Mouse (Mus musculus): ENCODE measurements around the gene Frmd5.

The Frmd5 gene

GRCm38 (mm10) chr2:121761861-121762260 lies 45.0 kb downstream of the Frmd5 start:
- no peak for DNase-seq (ENCODE audit: low spot score in 2 of 2)

- DNase-seq (ENCODE audit: low spot score in 2 of 2): no peak
These were observed 45.5 kb downstream of the Frmd5 start for GRCm38 (mm10) chr2:121761281-121761795.

GRCm38 (mm10) chr2:121760646-121761045 lies 46.2 kb downstream of the Frmd5 start:
- no peak for DNase-seq (ENCODE audit: low spot score in 2 of 2)

GRCm38 (mm10) chr2:121758258-121758657 lies 48.6 kb downstream of the Frmd5 start:
- no peak for DNase-seq (ENCODE audit: low spot score in 2 of 2)

GRCm38 (mm10) chr2:121756336-121756735 lies 50.6 kb downstream of the Frmd5 start:
- no peak for DNase-seq (ENCODE audit: low spot score in 2 of 2)

- no peak for DNase-seq (ENCODE audit: low spot score in 2 of 2)
These were observed 51.8 kb downstream of the Frmd5 start for GRCm38 (mm10) chr2:121755056-121755455.

GRCm38 (mm10) chr2:121750121-121750520 lies 56.8 kb downstream of the Frmd5 start:
- DNase-seq (ENCODE audit: low spot score in 2 of 2): peak in 1 of 2 experiments; percentile 44

- no peak for DNase-seq (ENCODE audit: low spot score in 2 of 2)
These were observed 65.7 kb downstream of the Frmd5 start for GRCm38 (mm10) chr2:121741151-121741550.

- DNase-seq (ENCODE audit: low spot score in 2 of 2): no peak
These were observed 67.5 kb downstream of the Frmd5 start for GRCm38 (mm10) chr2:121739410-121739809.

- DNase-seq (ENCODE audit: low spot score in 2 of 2): no peak
These were observed 73.5 kb downstream of the Frmd5 start for GRCm38 (mm10) chr2:121733426-121733825.

- DNase-seq (ENCODE audit: low spot score in 2 of 2): no peak
These were observed 76.4 kb downstream of the Frmd5 start for GRCm38 (mm10) chr2:121730486-121730885.

- no peak for DNase-seq (ENCODE audit: low spot score in 2 of 2)
These were observed 77.8 kb downstream of the Frmd5 start for GRCm38 (mm10) chr2:121728907-121729575.

- DNase-seq (ENCODE audit: low spot score in 2 of 2): no peak
These were observed 82.0 kb downstream of the Frmd5 start for GRCm38 (mm10) chr2:121724866-121725265.

- DNase-seq (ENCODE audit: low spot score in 2 of 2): no peak
These were observed 83.1 kb downstream of the Frmd5 start for GRCm38 (mm10) chr2:121723796-121724195.

GRCm38 (mm10) chr2:121719000-121719399 lies 87.9 kb downstream of the Frmd5 start:
- no peak for DNase-seq (ENCODE audit: low spot score in 2 of 2)

- DNase-seq (ENCODE audit: low spot score in 2 of 2): no peak
These were observed 89.8 kb downstream of the Frmd5 start for GRCm38 (mm10) chr2:121717133-121717532.

- DNase-seq (ENCODE audit: low spot score in 2 of 2): no peak
These were observed 93.3 kb downstream of the Frmd5 start for GRCm38 (mm10) chr2:121713567-121713966.

GRCm38 (mm10) chr2:121711748-121712384 lies 95.0 kb downstream of the Frmd5 start:
- DNase-seq (ENCODE audit: low spot score in 2 of 2): no peak

GRCm38 (mm10) chr2:121709096-121709495 lies 97.8 kb downstream of the Frmd5 start:
- DNase-seq (ENCODE audit: low spot score in 2 of 2): no peak

- no peak for DNase-seq (ENCODE audit: low spot score in 2 of 2)
These were observed 99.4 kb downstream of the Frmd5 start for GRCm38 (mm10) chr2:121707461-121707860.

GRCm38 (mm10) chr2:121705756-121706155 lies 101.1 kb downstream of the Frmd5 start:
- DNase-seq (ENCODE audit: low spot score in 2 of 2): no peak

GRCm38 (mm10) chr2:121699331-121699730 lies 107.6 kb downstream of the Frmd5 start:
- DNase-seq (ENCODE audit: low spot score in 2 of 2): no peak

GRCm38 (mm10) chr2:121695436-121695835 lies 111.5 kb downstream of the Frmd5 start:
- DNase-seq (ENCODE audit: low spot score in 2 of 2): no peak
